Mouse (Mus musculus) brain, embryonic 18.5 days (tissue): ENCODE measurements at regions not wholly inside any gene's neighbourhood (a gene's known extent, or its start where the extent isn't known, plus 50 kb on each side); places are given as distances from the start of the nearest gene placed in this dataset.

Experiments used
- DNase-seq: peaks from one replicate; pipeline ENCODE4 v3.0.0-alpha.2; 2012; ENCODE audit warnings: low read depth, low spot score

DNA sequence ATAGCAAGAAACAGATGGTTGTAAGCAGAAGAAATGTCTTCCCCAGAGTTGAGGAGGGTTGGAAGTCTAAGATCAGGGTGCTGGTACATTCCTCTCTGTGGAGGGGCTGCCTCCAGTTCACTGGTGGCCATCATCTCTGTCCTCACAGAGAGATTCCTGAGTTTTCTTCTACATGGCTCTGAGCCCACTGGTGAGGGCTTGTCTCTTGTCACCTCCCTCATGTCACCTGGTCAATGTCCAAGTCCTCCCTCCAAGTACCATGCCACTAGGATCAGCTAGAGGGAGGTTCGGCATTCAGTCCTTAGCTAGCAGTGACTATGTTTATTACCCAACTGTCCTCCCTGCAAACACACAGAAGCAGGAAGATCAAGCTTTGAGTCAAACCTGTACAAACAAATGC lies 258.3 kb downstream of the Tgfb2 start:
- DNase-seq = no peak

DNA sequence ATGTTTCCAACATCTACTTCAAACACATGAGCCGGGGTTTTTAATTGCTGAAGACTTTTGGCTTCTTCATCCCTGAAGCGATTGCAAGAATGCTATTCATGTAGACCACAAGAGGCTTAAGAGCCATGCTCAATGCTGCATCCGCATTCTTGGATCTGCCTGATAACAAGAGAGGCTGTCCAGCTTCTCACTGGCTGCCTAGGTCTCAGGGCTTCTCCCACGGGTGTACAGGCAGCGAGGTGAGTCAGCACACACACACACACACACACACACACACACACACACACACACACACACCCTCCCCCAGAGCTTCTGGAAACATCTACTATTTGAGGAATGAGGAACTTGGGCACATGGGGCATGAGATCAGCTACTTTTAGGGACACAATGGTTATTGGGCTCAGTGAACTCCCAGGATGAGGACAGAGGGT lies 261.1 kb downstream of the Tgfb2 start:
- no peak for DNase-seq

DNA sequence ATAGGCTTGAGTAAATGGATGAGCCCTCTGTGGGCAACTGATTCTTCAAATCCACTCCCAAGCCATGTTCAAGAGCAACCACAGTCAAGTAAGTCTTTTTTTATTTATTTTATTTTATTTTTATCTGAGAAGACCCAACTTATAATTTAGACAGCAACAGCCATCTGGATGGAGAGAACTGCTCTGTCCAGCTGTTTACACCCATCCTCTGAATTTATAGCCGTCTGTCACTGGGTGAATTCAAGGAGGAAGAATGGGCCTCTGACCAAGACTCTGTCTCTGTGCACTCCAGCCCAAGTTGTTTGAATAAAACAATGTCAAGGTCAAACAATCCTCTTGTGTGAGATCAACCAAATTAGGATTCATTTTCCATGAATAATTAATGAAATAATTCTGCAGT lies 263.6 kb downstream of the Tgfb2 start:
- DNase-seq = no peak

DNA sequence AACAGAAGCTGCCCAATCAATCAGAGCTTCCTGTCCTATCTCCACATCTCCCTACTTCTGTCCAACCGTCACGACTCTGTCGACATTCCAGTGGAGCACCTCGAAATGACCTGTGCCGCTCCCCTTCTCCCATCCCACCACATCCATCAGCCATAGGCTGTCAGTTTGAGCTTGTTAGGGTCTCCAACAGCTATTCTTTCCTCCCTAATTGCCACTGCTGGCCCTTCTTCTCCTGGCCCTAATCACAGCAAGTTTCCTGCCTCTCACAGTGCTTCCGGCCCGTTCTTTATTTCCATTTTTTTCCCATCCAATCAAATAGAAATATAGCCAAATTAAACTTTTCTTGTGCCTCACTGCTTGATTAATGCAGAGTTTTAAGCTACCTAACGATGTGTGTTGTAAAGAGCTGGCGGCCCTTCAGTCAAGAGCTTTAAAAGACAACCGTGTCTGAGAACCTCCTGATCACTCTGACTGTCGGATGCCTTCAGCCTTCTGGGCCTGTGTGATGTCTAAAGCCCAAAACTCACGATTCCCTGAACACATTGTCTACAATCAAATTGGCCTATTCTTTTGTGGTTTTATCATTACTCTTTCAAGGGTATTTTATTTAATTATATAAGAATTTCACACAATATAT lies 270.3 kb downstream of the Tgfb2 start:
- no peak for DNase-seq

DNA sequence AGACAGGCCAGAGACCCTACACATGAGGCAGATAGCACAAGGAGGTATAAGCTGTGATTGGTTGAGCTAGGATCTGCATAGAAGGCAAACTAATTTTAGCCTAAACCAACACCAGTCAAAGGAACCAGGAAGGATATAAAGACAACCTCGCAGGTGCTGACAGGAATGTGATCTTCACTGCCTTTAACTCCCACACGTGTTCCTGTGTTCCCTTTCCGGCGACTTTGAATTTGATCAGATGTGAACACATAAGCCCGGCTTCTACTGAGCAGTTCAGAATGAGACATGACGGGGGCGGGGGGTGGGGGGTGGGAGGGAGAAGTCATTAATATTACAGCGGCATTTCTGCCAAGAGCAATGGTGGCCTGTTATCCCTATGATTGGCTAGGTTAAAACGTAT lies 271.0 kb downstream of the Tgfb2 start:
- no peak for DNase-seq

DNA sequence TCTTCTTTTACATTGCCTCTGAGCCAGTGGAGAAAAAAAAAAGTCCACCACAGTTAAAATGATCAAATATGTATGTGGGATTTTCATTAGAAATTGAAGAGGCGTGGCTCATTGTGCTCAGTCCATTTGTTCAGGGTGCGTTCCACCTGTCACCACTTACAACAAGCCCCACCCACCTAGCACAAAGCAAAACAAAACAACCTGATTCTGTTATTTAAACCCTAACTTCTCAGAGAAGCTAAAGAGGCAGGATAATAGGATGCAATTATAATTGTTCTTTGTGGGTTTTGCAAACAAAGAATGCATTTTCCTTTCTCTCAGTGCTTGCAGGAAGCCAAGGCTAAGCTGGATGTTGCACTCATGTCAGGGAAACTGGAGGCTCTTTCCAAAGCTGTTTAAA lies 271.8 kb downstream of the Tgfb2 start:
- no peak for DNase-seq

DNA sequence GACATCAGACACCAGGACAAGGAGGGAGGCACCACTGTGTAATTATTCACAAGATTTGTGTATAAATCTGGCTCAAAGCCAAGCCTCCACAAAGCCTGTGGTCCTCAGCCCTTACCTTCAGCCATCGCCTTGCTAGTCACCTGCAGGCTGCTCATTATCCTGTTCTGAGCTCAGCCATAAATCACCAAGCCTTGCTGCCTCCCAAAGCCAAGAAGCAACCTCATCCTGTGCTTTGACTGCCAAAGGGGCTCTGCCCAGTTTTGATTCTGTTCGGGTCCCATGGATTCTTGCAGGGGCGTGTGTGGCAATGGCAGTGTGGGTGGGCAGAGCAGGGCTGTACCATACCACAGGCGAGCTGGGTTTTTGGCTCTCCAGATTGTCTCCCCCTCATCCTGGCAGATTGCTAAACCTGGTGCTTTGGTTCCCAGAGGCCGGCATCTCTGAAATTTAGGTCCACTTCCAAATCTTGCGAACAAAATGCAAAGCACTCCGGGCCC lies 272.6 kb downstream of the Tgfb2 start:
- DNase-seq = no peak

DNA sequence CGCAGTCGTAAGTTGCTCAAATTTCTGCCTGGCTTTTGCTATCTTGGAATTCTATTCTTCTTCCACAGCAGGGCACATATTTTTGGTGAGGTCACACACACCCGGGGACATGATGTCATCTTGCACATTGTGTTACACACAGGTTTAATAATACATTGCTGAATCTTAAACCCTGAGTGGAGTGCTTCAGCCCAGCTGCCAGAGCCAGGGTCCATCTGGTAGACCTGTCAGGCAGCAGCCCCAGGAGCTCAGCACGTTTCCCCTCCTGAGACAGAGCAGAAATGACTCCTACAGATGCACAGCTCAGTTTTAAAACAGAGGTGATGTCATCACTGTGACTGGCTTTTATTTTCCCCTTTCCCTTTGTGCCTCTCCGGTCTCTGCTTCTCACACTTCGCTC lies 280.4 kb downstream of the Tgfb2 start:
- no peak for DNase-seq

DNA sequence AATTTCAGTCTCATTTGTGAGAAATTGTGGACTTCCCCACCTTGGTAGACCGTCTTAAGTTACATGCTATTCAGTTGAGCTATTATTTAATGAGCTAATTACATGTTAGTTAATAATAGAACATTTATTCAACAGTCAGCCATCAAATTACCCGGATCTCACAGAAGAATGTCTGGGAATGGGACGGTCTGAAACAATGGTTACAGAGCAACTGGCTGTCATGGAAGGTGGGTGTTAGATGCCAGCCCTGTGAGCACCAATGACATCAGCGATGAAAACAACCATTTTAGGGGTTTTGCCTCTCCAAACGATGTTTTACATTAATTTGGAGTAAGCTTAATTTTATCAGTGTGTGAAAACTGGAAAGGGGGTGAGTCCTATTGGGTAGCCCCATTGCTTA lies 281.7 kb downstream of the Tgfb2 start:
- DNase-seq = no peak

DNA sequence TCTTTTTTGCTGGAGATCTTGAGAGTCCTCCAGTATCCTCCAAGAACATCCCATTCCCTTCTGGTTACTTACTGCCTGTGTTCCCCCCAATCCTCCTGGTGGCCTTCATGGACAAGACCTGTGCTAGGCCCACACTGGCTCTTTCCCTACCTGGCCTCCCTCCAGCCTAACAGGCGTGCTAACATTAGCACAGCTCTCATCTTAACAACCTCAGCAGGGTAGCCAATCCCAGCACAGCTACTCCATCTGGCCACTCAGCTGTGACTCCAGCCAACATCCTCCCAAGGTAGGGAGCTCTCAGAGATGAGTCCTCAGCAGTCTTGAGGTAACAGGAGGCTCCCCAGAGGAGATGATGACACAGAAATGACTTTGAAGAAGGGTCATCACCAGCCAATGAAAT lies 288.7 kb downstream of the Tgfb2 start:
- DNase-seq = no peak

DNA sequence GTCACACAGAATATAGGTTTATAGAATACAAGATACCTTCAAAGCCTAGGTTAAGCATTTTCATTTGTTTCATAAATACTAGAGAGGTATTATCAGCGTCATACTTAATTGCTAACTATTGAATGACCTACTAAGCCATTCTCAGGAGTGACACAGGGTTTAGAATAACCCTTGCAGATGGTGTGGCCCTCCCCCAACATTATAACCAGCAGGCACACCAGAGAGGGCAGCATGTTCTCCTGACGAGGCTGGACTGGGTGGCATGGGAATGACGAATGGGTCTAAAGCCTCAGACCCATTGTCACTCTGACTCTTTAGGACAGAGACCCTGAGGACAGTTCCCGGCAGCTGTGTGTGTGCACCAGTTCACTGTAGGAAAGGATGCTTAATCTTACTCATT lies 290.5 kb downstream of the Tgfb2 start:
- no peak for DNase-seq

DNA sequence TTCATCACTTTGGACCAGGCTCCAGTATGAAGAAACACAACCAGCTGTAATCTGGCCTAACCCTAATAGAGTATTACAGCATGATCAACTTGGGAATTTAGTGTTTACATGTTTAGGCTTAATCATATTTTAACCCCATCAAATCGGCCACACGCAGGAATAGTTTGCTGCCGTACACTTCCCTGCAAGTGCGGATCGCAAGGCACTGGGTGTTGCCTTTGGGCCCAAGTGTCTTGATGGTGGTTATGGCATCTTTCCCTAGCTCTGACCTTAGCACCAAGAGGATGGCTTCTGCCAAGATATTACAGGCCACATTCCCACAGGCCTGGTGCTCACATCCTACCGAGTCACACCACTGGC lies 291.9 kb downstream of the Tgfb2 start:
- no peak for DNase-seq

DNA sequence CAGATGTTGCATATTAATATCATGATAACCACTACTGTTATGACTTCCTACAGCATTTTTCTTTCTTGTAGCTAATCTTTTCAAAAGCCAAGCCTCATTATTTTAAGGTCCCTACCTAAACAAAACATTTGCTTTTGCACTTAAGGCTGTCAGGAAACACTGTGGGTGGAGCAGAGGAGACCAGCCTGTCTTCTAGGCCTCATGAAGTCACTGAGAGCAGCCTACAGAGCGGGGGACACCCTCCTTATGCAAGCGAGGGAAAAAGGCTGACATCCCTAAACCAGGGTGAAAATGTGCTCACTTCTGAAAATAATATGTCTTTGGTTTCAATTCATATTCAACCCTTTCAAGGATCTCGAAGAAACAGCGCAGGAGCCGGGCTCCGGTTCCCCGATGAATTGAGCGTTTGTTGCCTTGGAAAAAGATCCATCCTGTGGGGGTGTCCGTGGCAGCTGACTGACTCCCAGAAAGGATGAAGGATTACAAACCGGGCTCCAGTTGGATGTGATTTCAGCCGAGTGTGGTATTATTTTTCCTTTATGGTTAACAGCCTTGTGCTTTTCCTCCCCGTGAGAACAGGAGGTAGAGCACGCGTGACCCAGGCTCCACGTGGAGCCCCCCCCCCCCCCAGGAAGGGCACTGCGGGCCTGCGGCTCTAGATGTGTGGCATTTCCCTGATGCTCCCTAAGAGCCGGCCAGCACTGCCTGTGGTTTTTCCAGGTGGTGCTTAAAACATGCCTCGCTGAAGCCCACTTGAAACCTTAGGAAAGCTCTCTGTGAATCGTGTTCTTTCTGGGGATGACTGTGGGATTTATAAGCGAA lies 292.5 kb downstream of the Tgfb2 start:
- DNase-seq = no peak

DNA sequence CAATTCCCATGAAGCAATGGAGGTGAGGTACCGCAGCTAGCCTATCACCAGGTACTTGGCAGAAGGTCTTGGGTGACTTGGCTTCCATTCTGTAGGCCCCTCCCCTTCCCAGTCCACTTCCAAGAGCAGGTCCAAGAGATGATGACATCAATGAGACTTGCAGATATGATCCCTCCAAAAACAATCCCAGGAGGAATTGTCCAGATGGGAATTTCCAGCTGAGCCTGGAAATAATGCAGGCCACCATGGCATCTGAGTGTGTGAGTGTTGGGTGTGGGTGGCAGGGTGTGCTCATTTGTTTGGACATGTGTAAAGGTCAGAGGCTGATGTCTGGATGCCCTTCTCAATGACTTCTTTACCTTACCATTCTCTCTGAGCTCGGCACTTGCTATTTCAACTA lies 293.5 kb downstream of the Tgfb2 start:
- no peak for DNase-seq

DNA sequence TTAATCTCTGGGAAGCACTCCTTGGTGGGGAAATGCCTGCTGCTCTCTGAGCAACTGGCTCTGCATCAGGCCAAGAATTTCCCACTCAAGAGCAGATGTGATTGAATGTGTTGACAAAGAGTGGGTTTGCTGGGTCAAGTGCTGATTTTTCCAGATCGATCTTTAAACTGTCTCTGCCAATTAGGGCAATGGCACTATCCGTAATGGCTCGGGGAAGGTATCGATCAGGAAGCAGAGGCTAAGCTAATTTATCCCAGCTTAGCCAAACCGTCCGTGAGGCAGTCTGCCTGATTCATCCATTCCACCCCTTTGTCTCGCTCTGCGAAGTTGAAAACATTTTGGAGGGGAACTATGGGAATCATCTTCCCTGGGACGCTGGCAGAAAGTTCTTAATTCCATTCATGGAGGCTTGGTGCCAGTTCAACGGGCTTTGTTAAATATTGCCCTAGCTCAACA lies 291.9 kb upstream of the Lyplal1 start:
- no peak for DNase-seq

DNA sequence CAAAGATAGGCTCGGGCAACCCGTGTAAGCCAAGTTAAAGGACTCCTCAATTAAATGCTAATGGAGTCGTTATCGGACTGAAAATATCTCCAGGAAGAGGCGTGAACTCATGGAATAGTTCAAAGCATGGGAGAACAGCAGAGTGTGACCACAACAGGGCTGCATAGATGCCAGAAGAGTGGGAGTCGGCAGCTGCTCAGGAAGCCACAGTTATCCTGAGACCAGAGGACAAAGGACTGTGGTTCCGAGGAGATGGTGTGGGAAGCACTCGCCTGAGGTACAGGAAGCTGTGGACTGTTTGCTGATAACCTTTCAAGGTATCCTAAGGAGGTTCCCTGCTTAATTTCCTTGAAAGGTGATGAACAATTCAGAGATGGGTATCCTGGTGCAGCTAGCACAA lies 290.5 kb upstream of the Lyplal1 start:
- DNase-seq = no peak

DNA sequence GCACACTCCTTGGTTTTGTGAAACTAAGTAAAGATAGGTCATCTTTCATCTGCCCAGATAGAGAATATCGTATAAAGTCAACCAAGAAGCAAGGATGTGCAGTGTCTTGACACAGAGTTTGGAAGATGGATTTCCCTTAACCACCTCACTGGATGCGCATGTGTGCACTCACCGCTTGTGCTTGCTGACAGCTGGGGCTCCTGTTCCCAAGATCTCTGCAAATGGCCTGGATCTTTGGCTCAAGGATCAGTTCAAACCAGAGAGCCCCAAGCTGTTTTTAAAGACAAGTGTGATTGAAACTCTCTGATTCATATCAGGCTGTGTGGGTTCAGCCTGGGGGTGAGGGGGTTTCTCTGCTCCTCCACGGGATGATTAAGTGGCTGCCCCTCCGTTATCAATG lies 288.6 kb upstream of the Lyplal1 start:
- no peak for DNase-seq

DNA sequence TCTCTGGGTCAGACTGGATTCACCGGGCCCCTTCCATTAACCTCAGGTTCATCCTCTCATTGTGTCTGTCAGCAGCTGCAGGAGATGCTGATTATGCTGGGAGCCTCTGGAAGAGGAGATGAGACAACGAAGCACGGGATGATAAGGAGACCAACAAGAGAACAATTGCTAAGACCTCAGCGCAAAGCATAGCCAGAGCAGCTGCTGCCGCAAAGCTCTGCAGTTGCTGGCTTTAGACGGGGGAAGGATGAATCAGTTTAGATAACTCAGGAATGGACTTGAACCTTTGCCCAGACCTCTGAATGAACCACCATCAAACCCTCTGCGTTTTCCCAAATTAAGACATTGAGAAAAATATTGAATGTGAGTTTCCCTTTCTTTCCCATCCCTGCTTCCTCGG lies 282.7 kb upstream of the Lyplal1 start:
- DNase-seq = no peak

DNA sequence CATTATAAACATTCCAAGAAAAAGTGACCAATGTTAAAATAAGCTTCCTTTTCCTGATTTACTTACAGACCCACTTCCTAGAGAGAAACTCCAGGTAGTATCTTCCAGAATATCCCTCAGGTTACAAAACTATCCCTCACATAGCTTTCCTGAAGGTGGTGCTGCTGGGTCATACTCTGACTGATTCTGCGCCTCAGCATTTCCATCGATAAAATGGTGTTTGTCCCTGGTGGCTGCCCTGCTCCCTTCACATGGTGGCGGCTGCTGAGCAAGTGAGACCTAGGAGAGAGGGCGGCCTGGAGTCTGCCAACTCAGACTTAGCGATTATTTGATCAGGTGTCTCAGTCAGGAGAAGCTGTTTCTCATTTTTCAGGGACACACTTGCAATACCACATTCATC lies 275.9 kb upstream of the Lyplal1 start:
- DNase-seq = no peak

DNA sequence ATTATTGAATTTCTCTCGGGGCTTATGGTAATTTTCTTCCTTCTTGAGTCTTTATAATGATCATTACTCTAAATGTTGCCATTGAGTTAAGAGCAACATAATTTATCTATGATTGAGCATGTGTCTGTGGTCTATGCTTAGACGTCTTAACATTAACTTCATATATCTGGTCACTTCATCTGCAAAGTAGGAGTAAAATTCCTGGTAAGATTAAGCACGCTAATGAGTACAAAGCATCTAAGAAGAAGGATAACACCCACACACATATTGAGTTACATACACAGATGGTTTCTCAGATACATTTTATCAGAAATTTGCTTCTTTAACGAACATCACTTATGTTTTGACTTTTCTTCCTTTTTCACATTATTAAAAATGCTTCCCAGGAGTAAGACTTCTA lies 267.3 kb upstream of the Lyplal1 start:
- DNase-seq = no peak

DNA sequence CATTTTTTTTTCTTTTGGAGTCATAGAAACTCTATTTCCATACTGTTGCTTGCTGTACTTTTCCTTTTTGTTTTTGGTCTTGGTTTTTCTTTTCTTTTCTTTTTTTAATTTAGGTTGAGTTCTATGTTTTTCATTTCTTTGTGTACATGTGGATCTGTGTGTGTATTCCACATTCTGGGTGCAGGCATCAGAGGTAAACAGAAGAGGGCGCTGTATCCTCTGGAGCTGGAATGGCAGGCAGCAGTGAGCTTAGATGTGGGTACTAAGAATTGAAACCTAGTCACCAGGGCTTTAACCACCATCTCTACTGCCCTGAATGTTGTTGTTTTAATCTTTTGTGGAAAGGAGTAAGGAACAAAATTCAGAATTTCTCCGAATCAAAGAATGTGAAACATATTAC lies 266.3 kb upstream of the Lyplal1 start:
- DNase-seq = no peak

DNA sequence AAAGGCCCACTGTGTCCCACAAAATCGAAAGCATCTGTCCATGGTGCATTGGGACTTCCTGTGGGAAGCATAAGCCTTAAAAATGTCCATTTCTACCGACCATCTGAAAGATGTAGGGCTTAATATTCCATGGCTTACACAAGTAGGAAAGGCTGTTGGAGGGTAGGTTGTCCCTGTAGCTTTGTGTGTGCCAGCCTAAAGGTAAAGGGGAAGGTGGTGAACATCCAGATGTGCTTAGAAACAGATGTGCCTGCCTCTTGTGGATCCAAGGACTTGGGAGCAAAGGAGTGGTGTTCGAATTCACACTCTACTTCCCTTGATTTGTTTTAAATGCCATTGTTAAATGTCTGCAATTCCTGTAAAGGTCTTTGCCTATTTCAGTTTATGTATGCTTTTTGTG lies 265.9 kb upstream of the Lyplal1 start:
- DNase-seq = no peak
